Mouse (Mus musculus) hindbrain, embryonic 10.5 days (tissue): ENCODE measurements at regions not wholly inside any gene's neighbourhood (a gene's known extent, or its start where the extent isn't known, plus 50 kb on each side); places are given as distances from the start of the nearest gene placed in this dataset.

Experiments used
- DNase-seq: peaks from one replicate; pipeline ENCODE4 v3.0.0-alpha.2; 2017; ENCODE audit warnings: low spot score
- H3K27ac ChIP-seq: fragments of 300-500 bp; sonication (generic); 2 replicates; pipeline ENCODE4 v1.5.1; 2016; ENCODE audit warnings: mild to moderate bottlenecking, moderate library complexity
- H3K27me3 ChIP-seq: fragments of 300-500 bp; sonication (generic); 2 replicates; pipeline ENCODE4 v1.6.1; 2016; ENCODE audit warnings: mild to moderate bottlenecking; ENCODE audit not compliant: poor library complexity, insufficient read depth, severe bottlenecking
- H3K36me3 ChIP-seq: fragments of 300-500 bp; sonication (generic); 2 replicates; pipeline ENCODE4 v1.6.1; 2016; ENCODE audit warnings: mild to moderate bottlenecking, moderate library complexity
- H3K4me1 ChIP-seq: fragments of 300-500 bp; sonication (generic); replicated peaks from 2 replicates; pipeline ENCODE4 v1.6.1; 2016; ENCODE audit warnings: mild to moderate bottlenecking
- H3K4me3 ChIP-seq: fragments of 300-500 bp; sonication (generic); 2 replicates; pipeline ENCODE4 v1.5.1; 2016; ENCODE audit warnings: mild to moderate bottlenecking, moderate library complexity
- H3K9me3 ChIP-seq: fragments of 300-500 bp; sonication (generic); 2 replicates; pipeline ENCODE4 v1.6.1; 2016; ENCODE audit warnings: mild to moderate bottlenecking, moderate library complexity
- WGBS: fragments of 180-500 bp; shearing (Covaris S2); methylation state at CpG from one replicate; pipeline ENCODE4 v1.1.7; 2016; 5-methylcytosine and 5-hydroxymethylcytosine counted together

DNA sequence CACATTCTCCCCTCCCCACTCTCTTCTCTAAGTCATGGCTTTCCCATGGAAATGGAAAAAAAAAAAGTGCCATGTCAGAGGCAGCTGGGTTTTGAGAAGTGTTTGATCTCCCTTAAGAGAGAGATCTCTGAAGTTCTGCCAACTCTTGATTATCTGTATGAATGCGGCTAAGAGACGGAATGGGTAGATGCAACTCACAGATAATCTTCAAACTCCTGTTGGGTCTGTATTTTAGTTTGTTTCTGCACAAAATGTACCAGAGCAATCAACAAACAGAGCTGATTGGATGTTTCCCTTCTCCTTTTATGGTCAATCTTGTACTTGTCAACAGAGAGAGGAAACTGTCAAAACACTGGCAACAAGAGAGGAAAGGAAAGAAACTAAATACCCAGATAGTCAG, 55.9 kb upstream of the Lmo4 start:
- H3K27ac ChIP-seq = no peak overlapping the region
- no peaks in the 10 kb centered on the region for H3K9me3 ChIP-seq
- no peaks in the 10 kb centered on the region for H3K27me3 ChIP-seq
- no peak for DNase-seq
- no peak overlapping the region for H3K4me3 ChIP-seq
- peaks cover 13% of the 10 kb centered on the region for H3K4me1 ChIP-seq
- 93% methylated on average over 2 of the region's 2 CpGs for WGBS
- no peaks in the 10 kb centered on the region for H3K36me3 ChIP-seq

DNA sequence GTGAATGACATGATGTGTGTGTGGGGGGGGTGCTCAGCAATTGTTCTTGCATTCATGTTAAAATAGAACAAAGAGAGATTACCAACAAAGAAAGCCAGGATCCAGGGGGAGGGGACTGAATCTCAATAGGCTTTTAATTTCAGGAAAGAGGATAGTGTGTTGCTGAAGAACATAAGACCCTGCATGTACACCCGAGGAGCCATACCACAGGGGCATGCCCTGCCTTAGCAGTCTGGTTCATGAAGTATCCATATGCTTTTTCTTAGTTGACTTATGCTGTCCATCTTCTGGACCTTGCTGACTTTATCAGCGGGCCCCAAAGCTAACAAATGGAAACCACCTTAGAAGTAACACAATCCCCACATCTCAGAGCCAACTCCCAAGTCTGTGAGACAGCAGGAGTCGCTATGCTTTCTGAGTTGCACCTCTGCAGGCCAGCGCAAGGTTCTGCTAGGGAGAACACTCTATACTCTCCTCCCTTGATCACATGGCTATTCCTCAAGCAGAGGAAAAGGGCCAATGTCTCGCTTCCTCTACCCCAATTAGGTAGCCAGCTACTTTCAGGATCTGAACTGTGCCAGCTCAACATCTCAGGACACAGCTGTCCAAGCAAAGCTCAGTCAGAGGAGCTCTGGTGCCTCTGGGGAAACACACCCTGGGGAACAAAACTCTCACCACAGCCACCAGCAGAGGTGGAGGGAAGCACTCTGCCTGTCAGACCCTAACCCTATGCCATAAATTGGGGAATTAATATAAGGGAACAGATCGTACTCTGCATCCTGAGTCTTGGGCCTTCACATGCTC, 52.9 kb upstream of the Lmo4 start:
- WGBS = 69% methylated on average over 6 of the region's 6 CpGs
- H3K4me3 ChIP-seq = no peak overlapping the region
- 0 out of 2 replicates have a peak overlapping the region, but pooled peaks have one; percentile 23 for H3K27ac ChIP-seq
- no peak for DNase-seq
- no peaks in the 10 kb centered on the region for H3K27me3 ChIP-seq
- no peaks in the 10 kb centered on the region for H3K9me3 ChIP-seq
- H3K36me3 ChIP-seq = no peaks in the 10 kb centered on the region
- peaks cover 13% of the 10 kb centered on the region for H3K4me1 ChIP-seq

DNA sequence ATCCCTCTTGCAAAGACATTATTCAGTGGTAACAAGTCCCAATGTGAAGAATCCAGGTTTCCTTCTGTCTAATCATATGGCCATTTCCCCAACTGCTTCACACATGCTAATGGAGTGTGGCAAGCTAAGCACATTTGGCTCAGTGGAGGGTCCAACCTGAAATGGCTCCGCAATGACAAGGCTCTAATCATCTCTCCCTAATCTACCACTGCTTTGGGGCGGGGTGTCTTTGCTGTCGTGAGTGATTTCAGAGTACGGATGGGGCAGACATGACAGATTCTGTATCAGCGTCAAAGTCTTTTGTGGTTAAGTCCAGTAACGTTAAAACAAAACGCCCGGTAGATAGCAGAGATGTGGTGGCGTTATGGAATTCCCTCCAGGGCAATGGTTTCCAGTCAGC, 52.2 kb upstream of the Lmo4 start:
- H3K36me3 ChIP-seq = no peaks in the 10 kb centered on the region
- H3K4me1 ChIP-seq = peaks cover 13% of the 10 kb centered on the region
- H3K4me3 ChIP-seq = no peak overlapping the region
- DNase-seq = no peak
- H3K27me3 ChIP-seq = no peaks in the 10 kb centered on the region
- WGBS = 86% methylated on average over 9 of the region's 9 CpGs
- no peak overlapping the region for H3K27ac ChIP-seq
- no peaks in the 10 kb centered on the region for H3K9me3 ChIP-seq

DNA sequence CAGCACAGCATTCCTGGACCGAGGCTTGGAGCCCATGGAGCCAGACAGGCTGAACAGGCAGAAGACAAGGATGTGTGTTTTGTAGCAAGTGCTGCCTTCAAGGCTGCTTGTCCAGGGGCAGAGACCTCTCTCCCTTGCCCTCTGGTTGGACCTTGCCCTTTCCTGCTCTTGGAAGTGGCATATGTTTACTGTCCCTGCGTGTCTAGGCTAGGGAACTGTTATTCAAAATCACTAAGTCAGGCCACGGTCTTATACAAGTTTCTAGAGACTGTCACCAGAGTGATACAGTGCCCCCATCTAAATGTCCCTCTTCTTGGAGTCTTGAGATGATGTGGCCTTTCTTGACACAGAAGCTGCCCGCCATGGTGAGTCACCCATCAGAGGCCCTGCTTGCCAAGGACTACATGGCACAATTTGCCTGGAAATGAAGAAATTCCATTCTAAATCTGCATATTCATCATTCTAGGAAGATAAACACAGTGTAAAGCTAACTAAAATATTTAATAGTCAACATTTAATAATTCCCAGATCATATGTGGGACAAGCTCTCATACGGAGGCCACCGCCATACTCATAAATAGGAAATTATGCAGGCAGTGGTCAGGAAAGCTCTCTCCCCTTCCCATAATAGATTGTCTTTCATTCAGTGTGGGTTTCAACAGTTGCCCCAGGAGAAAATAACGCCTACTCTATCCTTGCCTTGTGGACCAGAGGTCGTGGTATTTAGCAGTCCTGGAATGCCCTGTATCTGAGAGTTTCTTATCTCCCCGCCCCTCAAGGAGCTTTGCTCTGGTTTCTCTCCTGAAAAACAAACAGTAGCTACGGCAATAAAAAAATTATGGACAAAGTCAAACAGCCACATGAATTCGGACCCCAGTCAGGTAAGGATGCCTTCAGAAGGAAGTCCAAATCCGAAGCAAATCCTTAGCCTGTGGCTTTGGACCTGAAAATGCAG, 50.9 kb upstream of the Lmo4 start:
- H3K4me1 ChIP-seq = peaks cover 13% of the 10 kb centered on the region
- no peak overlapping the region for H3K27ac ChIP-seq
- WGBS = 78% methylated on average over 12 of the region's 12 CpGs
- DNase-seq = no peak
- H3K9me3 ChIP-seq = no peaks in the 10 kb centered on the region
- no peaks in the 10 kb centered on the region for H3K27me3 ChIP-seq
- H3K4me3 ChIP-seq = no peak overlapping the region
- H3K36me3 ChIP-seq = no peaks in the 10 kb centered on the region
